Mouse (Mus musculus) thymus, adult 2 months (tissue): Measurements from ENCODE around the gene Mrpl12.
"Not testable (repeated sequence)": the region's sequence is repeated elsewhere in the genome, so short reads cannot be mapped to it uniquely, and the experiment has no call there.

ENCODE experiments used
- CTCF ChIP-seq: fragments of 200-500 bp; IDR thresholded peaks from 2 replicates; pipeline ENCODE4 v1.5.1; 2012; ENCODE audit warnings: mild to moderate bottlenecking, control low read depth, low read length, moderate library complexity, borderline replicate concordance; ENCODE audit not compliant: control insufficient read depth, poor library complexity, insufficient read depth; ENCODE audit errors: extremely low read depth
- POLR2A ChIP-seq: fragments of 200-500 bp; IDR thresholded peaks from 2 replicates; pipeline ENCODE4 v1.6.1; 2012; ENCODE audit warnings: mild to moderate bottlenecking, low read length, control low read depth, moderate library complexity; ENCODE audit not compliant: control insufficient read depth, poor library complexity, insufficient read depth; ENCODE audit errors: extremely low read depth

DNA sequence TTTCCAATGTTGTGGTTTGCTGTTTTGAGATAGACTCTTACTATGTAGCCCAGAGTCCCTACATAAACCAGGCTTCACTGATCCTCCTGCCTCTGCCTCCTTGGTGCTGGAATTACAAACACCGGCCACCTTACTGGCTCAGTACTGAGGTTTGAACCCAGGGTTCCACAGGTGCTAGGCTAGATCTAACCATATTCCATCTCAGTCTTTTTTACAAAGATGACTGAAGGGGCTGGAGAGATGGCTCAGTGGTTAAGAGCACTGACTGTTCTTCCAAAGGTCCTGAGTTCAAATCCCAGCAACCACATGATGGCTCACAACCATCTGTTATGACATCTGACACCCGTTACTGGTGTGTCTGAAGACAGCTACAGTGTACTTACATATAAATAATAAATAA lies 29.8 kb downstream of the Mrpl12 start:
- TF ChIP-seq POLR2A, CTCF: not testable (repeated sequence)
